Mouse (Mus musculus) stomach, postnatal 0 days (tissue): ENCODE data around the gene Mapk12. TPM values are rescaled to one million over a fixed set of nuclear protein-coding genes. Genes with fewer than 3 reads are reported as not detected.

Experiments used
- ATAC-seq: fragments of 200-750 bp; cut with Nextera tagmentation; 2 replicates; pipeline ENCODE4 v1.8.0; 2017; ENCODE audit not compliant: low FRiP score, low TSS enrichment
- DNase-seq: peaks from one replicate; pipeline ENCODE4 v3.0.0-alpha.2; 2016; ENCODE audit warnings: low spot score
- H3K27ac ChIP-seq: fragments of 300-500 bp; sonication (generic); replicated peaks from 2 replicates; pipeline ENCODE4 v1.5.1; 2014; ENCODE audit warnings: mild to moderate bottlenecking, control low read depth
- H3K27me3 ChIP-seq: fragments of 300-500 bp; sonication (generic); 2 replicates; pipeline ENCODE4 v1.6.1; 2014; ENCODE audit warnings: low read length; ENCODE audit not compliant: control insufficient read depth, insufficient read depth
- H3K36me3 ChIP-seq: fragments of 300-500 bp; sonication (generic); 2 replicates; pipeline ENCODE4 v1.6.1; 2014; ENCODE audit warnings: low read length, mixed read lengths; ENCODE audit not compliant: control insufficient read depth, insufficient read depth
- H3K4me1 ChIP-seq: fragments of 300-500 bp; sonication (generic); replicated peaks from 2 replicates; pipeline ENCODE4 v1.6.1; 2014; ENCODE audit warnings: antibody characterized with exemption; ENCODE audit not compliant: control insufficient read depth, insufficient read depth
- H3K4me2 ChIP-seq: fragments of 300-500 bp; sonication (generic); replicated peaks from 2 replicates; pipeline ENCODE4 v1.6.1; 2014; ENCODE audit warnings: low read depth, mild to moderate bottlenecking, control low read depth, moderate library complexity
- H3K4me3 ChIP-seq: fragments of 300-500 bp; sonication (generic); 2 replicates; pipeline ENCODE4 v1.5.1; 2014; ENCODE audit warnings: low read depth, low read length, control low read depth
- H3K9ac ChIP-seq: fragments of 300-500 bp; sonication (generic); 2 replicates; pipeline ENCODE4 v1.6.1; 2014; ENCODE audit warnings: mild to moderate bottlenecking, low read length, control low read depth, mixed read lengths
- H3K9me3 ChIP-seq: fragments of 300-500 bp; sonication (generic); 2 replicates; pipeline ENCODE4 v1.6.1; 2016; ENCODE audit warnings: low read length; ENCODE audit not compliant: control insufficient read depth
- CTCF ChIP-seq: IDR thresholded peaks from 2 replicates; pipeline ENCODE4 v1.5.1; 2016; ENCODE audit warnings: antibody characterized with exemption, low read depth, mild to moderate bottlenecking, moderate library complexity
- EP300 ChIP-seq: optimal IDR thresholded peaks from 2 replicates; pipeline ENCODE3; 2016; ENCODE audit warnings: antibody characterized with exemption
- WGBS: fragments of 180-500 bp; shearing (Covaris S2); extraction: QIAGEN DNeasy Blood & Tissue Kit; methylation state at CpG from one replicate; pipeline ENCODE4 v1.1.7; 2014; 5-methylcytosine and 5-hydroxymethylcytosine counted together
- polyA plus RNA-seq: library from polyadenylated mRNA; unstranded; fragments of >200 nt; fragmentation: Nextera tagmentation; extraction: Ambion mirVana; gene quantifications from 2 replicates; pipeline ENCODE4 v1.2.1, GENCODE M21; 2015

The Mapk12 gene
- polyA plus RNA-seq, 1 experiment from 2014 or later = 3.2 TPM

GRCm38 (mm10) chr15:89152312-89152711, 11.8 kb upstream of the Mapk12 start:
- Histone ChIP-seq H3K27me3 (no peaks in the 10 kb centered on the region; the same call in 1 of the 2 replicates), H3K4me1 (peaks cover 5% of the 10 kb centered on the region), H3K27ac (no peak overlapping the region), H3K9me3 (no peaks in the 10 kb centered on the region), H3K4me3 (no peak overlapping the region), H3K36me3 (peaks cover 19% of the 10 kb centered on the region), H3K4me2 (no peak overlapping the region), H3K9ac (no peak overlapping the region)
- no peak for DNase-seq
- no peak for TF ChIP-seq EP300
- TF ChIP-seq CTCF = no peak
- no peak for ATAC-seq

- WGBS = 5% methylated on average over 13 of the region's 13 CpGs
- peaks cover 5% of the 10 kb centered on the region for H3K4me1 ChIP-seq
- DNase-seq = peak; percentile 67
- H3K4me2 ChIP-seq = peak overlapping the region; percentile 96
- no peaks in the 10 kb centered on the region for H3K36me3 ChIP-seq
- ATAC-seq = no peak
- TF ChIP-seq EP300 (no peak), CTCF (no peak; the same call in 1 of the 2 replicates)
- no peak overlapping the region for H3K9ac ChIP-seq
- H3K4me3 ChIP-seq = peak overlapping the region; percentile 62
- no peak overlapping the region for H3K27ac ChIP-seq
- H3K27me3 ChIP-seq = no peaks in the 10 kb centered on the region; the same call in 1 of the 2 replicates
- no peaks in the 10 kb centered on the region for H3K9me3 ChIP-seq
Observed at GRCm38 (mm10) chr15:89150041-89150390, 9.5 kb upstream of the Mapk12 start.

- DNase-seq = peak; percentile 42
- no peak within 1 kb of the TSS for H3K27ac ChIP-seq
- 2% methylated on average over 57 of the region's 61 CpGs for WGBS
Observed at GRCm38 (mm10) chr15:89149271-89150040, 9.0 kb upstream of the Mapk12 start, which contains the start of gene Mapk11. TSS of gene Mapk11 (minus strand) at chr15:89149628.

GRCm38 (mm10) chr15:89148496-89149270, 8.2 kb upstream of the Mapk12 start:
- no peaks in the 10 kb centered on the region for H3K9me3 ChIP-seq

More at GRCm38 (mm10) chr15:89149271-89150040, 9.0 kb upstream of the Mapk12 start, which contains the start of gene Mapk11:
- Histone ChIP-seq H3K4me3 (peak within 1 kb of the TSS; percentile 62), H3K4me1 (peaks cover 5% of the 10 kb centered on the region), H3K9me3 (no peaks in the 10 kb centered on the region), H3K36me3 (no peaks in the 10 kb centered on the region), H3K27me3 (no peaks in the 10 kb centered on the region; the same call in 1 of the 2 replicates), H3K4me2 (peak within 1 kb of the TSS; percentile 96), H3K9ac (peak within 1 kb of the TSS; percentile 55; the same call in 1 of the 2 replicates)
- no peak for TF ChIP-seq EP300
- TF ChIP-seq CTCF = no peak
- ATAC-seq = peak; percentile 19; the same call in 1 of the 2 replicates

GRCm38 (mm10) chr15:89147895-89148294, 7.4 kb upstream of the Mapk12 start:
- no peaks in the 10 kb centered on the region; the same call in 1 of the 2 replicates for H3K27me3 ChIP-seq
- DNase-seq = no peak
- no peak overlapping the region for H3K9ac ChIP-seq
- no peaks in the 10 kb centered on the region for H3K9me3 ChIP-seq
- no peak overlapping the region for H3K4me2 ChIP-seq
- no peak overlapping the region for H3K27ac ChIP-seq
- no peak for TF ChIP-seq EP300
- H3K4me1 ChIP-seq = peaks cover 5% of the 10 kb centered on the region
- 66% methylated on average over 4 of the region's 4 CpGs for WGBS
- ATAC-seq = no peak
- no peaks in the 10 kb centered on the region for H3K36me3 ChIP-seq
- no peak overlapping the region for H3K4me3 ChIP-seq

More at GRCm38 (mm10) chr15:89148496-89149270, 8.2 kb upstream of the Mapk12 start:
- peak overlapping the region; percentile 96 for H3K4me2 ChIP-seq
- TF ChIP-seq EP300 = no peak
- DNase-seq (no peak), ATAC-seq (no peak)
- no peaks in the 10 kb centered on the region; the same call in 1 of the 2 replicates for H3K27me3 ChIP-seq
- no peak overlapping the region for H3K27ac ChIP-seq
- H3K4me1 ChIP-seq = peaks cover 5% of the 10 kb centered on the region
- no peaks in the 10 kb centered on the region for H3K36me3 ChIP-seq
- WGBS = 6% methylated on average over 25 of the region's 25 CpGs
- H3K9ac ChIP-seq = peak overlapping the region; percentile 55; the same call in 1 of the 2 replicates
- peak overlapping the region; percentile 62 for H3K4me3 ChIP-seq
